Mouse (Mus musculus): Measurements from ENCODE around the gene Olfr96. TPM values are rescaled to one million over a fixed set of nuclear protein-coding genes. Genes with fewer than 3 reads are reported as not detected.

The Olfr96 gene
- polyA plus RNA-seq, 2 experiments from 2014 or later: not detected

DNA sequence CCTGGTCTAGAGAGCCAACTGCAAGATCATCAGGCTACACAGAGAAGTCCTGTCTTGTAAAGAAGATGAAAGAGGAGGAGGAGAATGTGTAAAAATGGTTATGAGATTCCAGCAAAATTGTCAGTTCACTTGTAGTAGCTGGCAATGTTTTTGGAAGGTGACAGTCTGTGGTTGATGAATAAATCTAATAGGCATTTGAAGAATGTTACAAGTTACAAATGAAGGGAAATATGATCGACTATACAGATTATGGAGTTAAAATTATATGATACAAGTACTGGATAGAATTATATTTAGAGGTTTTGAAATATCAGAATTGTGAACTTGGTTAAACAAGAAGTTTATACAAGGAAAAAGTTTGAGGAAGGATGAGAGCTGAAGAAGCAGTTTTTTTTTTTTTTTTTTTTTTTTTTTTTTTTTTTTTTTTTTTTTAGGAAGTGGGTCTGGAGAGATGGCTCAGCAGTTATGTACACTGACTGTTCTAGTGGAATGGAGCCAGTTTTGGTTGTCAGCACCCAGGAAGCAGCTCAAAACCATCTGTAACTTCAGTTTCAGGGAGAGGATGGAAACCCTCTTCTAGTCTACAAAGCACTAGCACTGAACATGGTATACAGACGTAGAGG lies 55.8 kb downstream of the Olfr96 start:
- ATAC-seq: no peak

Other genes starting within 250 kb of the Olfr96 start
- gene 2410137M14Rik, start 238.9 kb upstream of the Olfr96 start, polyA plus RNA-seq (2017; shearing (Covaris generic)): not detected
- not detected for gene H2-M5, start 230.6 kb upstream of the Olfr96 start, polyA plus RNA-seq (2017; shearing (Covaris generic))
- not detected for gene Zfp57, start 219.0 kb upstream of the Olfr96 start, polyA plus RNA-seq (2017; shearing (Covaris generic))
- not detected for gene Mog, start 196.7 kb upstream of the Olfr96 start, polyA plus RNA-seq (2017; shearing (Covaris generic))
- 1 to 10 TPM; 5.0 to 6.2 TPM for gene Gabbr1, start 174.2 kb upstream of the Olfr96 start, polyA plus RNA-seq (2017; shearing (Covaris generic))
- gene Olfr90, start 131.6 kb upstream of the Olfr96 start, polyA plus RNA-seq (2017; shearing (Covaris generic)): under 1 TPM in 1 of 2 experiments, not detected in 1; 0.19 TPM
- gene Olfr91, start 121.9 kb upstream of the Olfr96 start, polyA plus RNA-seq (2017; shearing (Covaris generic)): not detected
- not detected for gene Olfr92, start 100.1 kb upstream of the Olfr96 start, polyA plus RNA-seq (2017; shearing (Covaris generic))
- gene Olfr93, start 58.7 kb upstream of the Olfr96 start, polyA plus RNA-seq (2017; shearing (Covaris generic)): not detected
- gene Ubd, start 26.3 kb upstream of the Olfr96 start, polyA plus RNA-seq (2017; shearing (Covaris generic)): under 1 TPM in 1 of 2 experiments, not detected in 1; 0.75 TPM
- not detected for gene Olfr94, start 19.2 kb upstream of the Olfr96 start, polyA plus RNA-seq (2017; shearing (Covaris generic))
- gene Olfr95, start 7.0 kb upstream of the Olfr96 start, polyA plus RNA-seq (2017; shearing (Covaris generic)): not detected
- not detected for gene Olfr97, start 17.2 kb downstream of the Olfr96 start, polyA plus RNA-seq (2017; shearing (Covaris generic))
- gene Olfr98, start 43.6 kb downstream of the Olfr96 start, polyA plus RNA-seq (2017; shearing (Covaris generic)): 1 to 10 TPM in 1 of 2 experiments, under 1 TPM in 1; 0.54 to 1.0 TPM
- 100 to 1,000 TPM in 1 of 2 experiments, 10 to 100 TPM in 1; 94.0 to 120 TPM for gene H2-M3, start 50.1 kb downstream of the Olfr96 start, polyA plus RNA-seq (2017; shearing (Covaris generic))
- 1 to 10 TPM; 5.1 to 5.7 TPM for gene Olfr99, start 63.3 kb downstream of the Olfr96 start, polyA plus RNA-seq (2017; shearing (Covaris generic))
- gene Olfr101, start 84.2 kb downstream of the Olfr96 start, polyA plus RNA-seq (2017; shearing (Covaris generic)): under 1 TPM in 1 of 2 experiments, not detected in 1; 0.15 TPM
- gene Olfr102, start 96.9 kb downstream of the Olfr96 start, polyA plus RNA-seq (2017; shearing (Covaris generic)): under 1 TPM in 1 of 2 experiments, not detected in 1; 0.33 TPM
- gene Olfr103, start 119.6 kb downstream of the Olfr96 start, polyA plus RNA-seq (2017; shearing (Covaris generic)): not detected
- gene Olfr104-ps, start 139.4 kb downstream of the Olfr96 start, polyA plus RNA-seq (2017; shearing (Covaris generic)): not detected
- not detected for gene Olfr105-ps, start 158.9 kb downstream of the Olfr96 start, polyA plus RNA-seq (2017; shearing (Covaris generic))
- not detected for gene Olfr106-ps, start 170.2 kb downstream of the Olfr96 start, polyA plus RNA-seq (2017; shearing (Covaris generic))
- gene Olfr107, start 179.1 kb downstream of the Olfr96 start, polyA plus RNA-seq (2017; shearing (Covaris generic)): under 1 TPM in 1 of 2 experiments, not detected in 1; 0.12 TPM
- not detected for gene Olfr108, start 225.3 kb downstream of the Olfr96 start, polyA plus RNA-seq (2017; shearing (Covaris generic))
- not detected for gene Olfr109, start 238.8 kb downstream of the Olfr96 start, polyA plus RNA-seq (2017; shearing (Covaris generic))

Measured in activated CD4-positive, CD25-positive, alpha-beta regulatory T cell, adult 4 months (primary cell).